Mouse (Mus musculus) monocyte, adult 5-6 weeks (primary cell): Measurements from ENCODE around the gene Stom. TPM values are rescaled to one million over a fixed set of nuclear protein-coding genes. Genes with fewer than 3 reads are reported as not detected.
A peak's percentile ranks its signal among the peaks of the same experiment; 100 is the strongest.

Experiments used
- ATAC-seq: fragments of 153-309, 156-312 bp; replicated peaks from 2 replicates; pipeline ENCODE4 v1.8.0; 2017; ENCODE audit warnings: mild to moderate bottlenecking; ENCODE audit not compliant: low TSS enrichment, insufficient number of reproducible peaks, severe bottlenecking, poor library complexity, low FRiP score
- total RNA-seq: library from RNA; stranded (forward); fragments of 200-1000, 200-491, 200-594 nt; gene quantifications from 3 replicates; pipeline ENCODE4 v1.2.3, GENCODE M21; 2017

Gene Stom
- total RNA-seq, 1 experiment from 2014 or later = 70.6 TPM

- ATAC-seq = 0 out of 2 replicates have a peak, but pooled peaks have one; percentile 37
Measured at GRCm38 (mm10) chr2:35326931-35327330, 9.8 kb downstream of the Stom start.

GRCm38 (mm10) chr2:35325930-35326329, 10.8 kb downstream of the Stom start:
- no peak for ATAC-seq

- ATAC-seq = no peak
Measured at GRCm38 (mm10) chr2:35322404-35323164, 14.2 kb downstream of the Stom start.

DNA sequence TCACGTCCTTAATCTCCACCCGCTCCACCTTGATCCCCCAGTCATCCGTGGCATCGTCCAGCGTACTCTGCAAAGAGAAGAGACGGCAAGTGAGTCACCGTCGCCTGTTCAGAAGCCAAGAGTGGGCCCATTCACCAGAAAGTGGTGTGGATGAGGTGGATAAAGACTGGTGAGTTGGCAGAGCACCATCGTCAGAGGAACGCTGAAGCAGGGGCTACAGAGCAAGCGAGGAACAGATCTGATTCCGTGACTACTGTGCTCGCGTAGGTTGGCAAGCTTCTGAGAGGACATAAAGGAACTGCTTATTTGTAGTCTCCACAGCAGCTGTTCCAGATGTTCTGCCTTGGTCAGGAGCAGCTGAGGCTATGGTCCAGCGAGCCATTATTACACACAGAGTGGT, 16.4 kb downstream of the Stom start:
- ATAC-seq = no peak

GRCm38 (mm10) chr2:35318405-35318804, 18.4 kb downstream of the Stom start:
- ATAC-seq = no peak

- no peak for ATAC-seq
Measured at GRCm38 (mm10) chr2:35317604-35318003, 19.2 kb downstream of the Stom start.

DNA sequence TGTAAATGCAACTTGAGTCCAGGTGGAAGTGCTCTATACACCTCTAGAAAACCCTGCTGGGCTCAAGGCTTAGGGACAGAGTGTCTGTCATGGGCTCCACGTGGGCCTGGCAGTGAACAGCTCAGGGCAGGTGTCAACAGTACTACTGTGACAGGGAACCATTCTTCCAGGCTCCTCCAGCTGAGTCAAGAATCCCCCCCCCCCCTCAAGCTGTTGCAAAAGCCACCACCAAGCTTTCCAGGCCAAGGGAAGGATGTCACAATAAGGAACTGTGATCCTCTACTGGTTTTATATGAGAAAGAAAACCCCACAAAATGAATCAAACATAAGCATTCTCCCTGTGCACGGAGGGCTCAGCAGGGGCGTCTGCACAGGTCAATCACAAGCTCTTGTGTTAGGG, 22.5 kb downstream of the Stom start:
- ATAC-seq = no peak

GRCm38 (mm10) chr2:35309906-35310493, 26.8 kb downstream of the Stom start:
- no peak for ATAC-seq

- peak; percentile 89 for ATAC-seq
Measured at GRCm38 (mm10) chr2:35308166-35308565, 28.6 kb downstream of the Stom start.

GRCm38 (mm10) chr2:35302049-35302885, 34.5 kb downstream of the Stom start:
- ATAC-seq = no peak

- no peak for ATAC-seq
Measured at GRCm38 (mm10) chr2:35299437-35299836, 37.3 kb downstream of the Stom start.

GRCm38 (mm10) chr2:35297703-35298332, 39.0 kb downstream of the Stom start:
- peak; percentile 87 for ATAC-seq

DNA sequence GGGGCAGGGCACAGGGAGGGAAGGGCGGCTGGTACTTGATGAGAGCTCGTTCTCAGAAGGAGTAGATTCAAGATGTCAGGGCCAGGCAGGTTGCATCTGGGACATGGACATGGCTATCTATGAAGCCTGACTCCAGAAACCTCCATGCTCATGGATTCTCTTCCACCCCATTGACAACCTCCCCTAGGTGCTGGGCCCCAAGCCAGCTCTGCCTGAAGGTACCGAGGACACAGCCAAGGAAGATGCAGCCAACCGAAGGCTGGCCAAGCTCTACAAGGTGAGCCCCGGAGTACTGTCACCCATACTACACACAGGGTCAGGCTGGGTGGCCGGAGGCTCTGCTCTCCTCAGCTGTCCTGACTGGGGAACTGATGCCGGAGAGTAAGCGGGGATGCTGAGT, 43.5 kb downstream of the Stom start:
- no peak for ATAC-seq

- no peak for ATAC-seq
Measured at GRCm38 (mm10) chr2:35292700-35293099, 44.1 kb downstream of the Stom start.

- no peak for ATAC-seq
Measured at GRCm38 (mm10) chr2:35291856-35292255, 44.9 kb downstream of the Stom start.

DNA sequence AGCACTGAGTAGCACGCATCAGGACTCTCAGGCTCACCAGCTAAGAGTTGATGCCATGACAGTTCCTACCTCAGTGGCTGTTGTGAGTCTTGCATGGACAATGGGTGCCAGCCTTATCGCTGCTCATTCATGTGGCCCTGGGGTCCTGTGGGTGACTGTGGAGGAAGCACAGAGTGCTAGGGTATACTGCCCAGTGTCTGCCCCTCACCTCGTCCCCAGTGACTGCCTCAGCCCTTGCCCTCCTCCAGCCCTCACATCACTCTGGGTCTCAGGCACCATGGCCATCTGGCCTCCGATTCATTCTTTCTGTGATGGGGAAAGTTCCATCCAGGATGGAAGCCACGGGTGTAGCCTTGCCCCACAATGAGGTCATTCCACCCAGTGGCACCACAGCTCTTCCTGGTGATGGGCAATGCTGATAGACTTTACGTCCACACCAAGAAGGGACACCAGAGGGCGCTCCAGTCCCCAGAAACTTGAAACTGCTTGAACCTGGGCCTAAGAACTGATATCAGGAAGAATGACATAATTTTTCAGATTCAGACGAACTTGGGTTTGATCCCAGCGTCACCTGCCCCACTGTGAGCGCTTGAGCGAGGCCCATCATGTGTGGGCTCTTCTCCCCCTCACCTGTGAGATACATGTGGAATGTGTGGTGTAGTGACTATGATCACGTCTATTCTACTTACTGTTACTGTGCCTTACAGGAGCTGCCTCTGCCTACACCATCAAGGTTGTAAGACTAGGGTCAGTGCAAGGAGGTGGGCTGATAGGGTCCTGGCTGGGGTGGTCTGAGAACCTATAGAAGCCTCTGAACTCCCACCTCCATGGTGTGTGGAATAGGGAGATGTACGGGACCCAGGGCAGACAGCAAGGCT, 47.8 kb downstream of the Stom start:
- ATAC-seq = peak; percentile 60

DNA sequence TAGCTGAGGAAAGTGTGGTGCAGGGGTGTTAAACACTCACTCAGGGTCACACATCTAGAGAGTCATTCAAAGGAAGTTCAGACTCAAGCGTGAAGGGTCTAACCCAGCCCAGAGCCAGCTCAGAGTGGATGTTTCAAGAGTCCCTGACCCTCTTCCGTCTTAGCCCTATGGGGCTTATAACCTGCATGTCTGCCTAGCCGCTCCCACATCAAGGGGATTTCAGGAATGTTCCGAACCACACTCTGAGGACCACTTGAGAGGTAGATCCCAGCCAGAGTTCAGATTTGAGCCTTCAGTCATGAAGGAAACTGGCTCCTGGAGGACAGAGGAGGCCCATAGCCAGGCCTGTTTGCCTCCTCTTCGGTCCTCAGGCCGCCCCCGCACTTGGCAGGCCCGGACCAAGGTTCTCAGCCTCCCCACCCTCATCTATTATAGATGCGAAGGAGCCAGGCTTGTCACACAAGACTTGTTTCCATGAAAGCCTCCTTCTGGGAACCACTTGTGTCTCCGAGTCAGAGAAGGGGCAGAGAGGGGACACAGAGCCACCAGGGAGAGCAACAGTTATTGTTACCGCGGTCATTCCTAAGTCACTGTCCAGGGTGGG, 49.7 kb downstream of the Stom start:
- no peak for ATAC-seq

- ATAC-seq = no peak
Measured at GRCm38 (mm10) chr2:35285209-35285608, 51.6 kb downstream of the Stom start.
